Mouse (Mus musculus) cerebellum, adult (tissue): ENCODE measurements around the gene Mad2l1.
A peak's percentile ranks its signal among the peaks of the same experiment; 100 is the strongest.

Experiments
- ATAC-seq: cut with Nextera tagmentation; 2 replicates; pipeline ENCODE4 v1.9.2; 2017; ENCODE audit warnings: mild to moderate bottlenecking, moderate library complexity, mixed read lengths; ENCODE audit not compliant: insufficient number of reproducible peaks, low FRiP score, low TSS enrichment

Gene Mad2l1

GRCm38 (mm10) chr6:66535028-66535862, at the start of gene Mad2l1:
Gene Mad2l1, plus strand, starts transcription at chr6:66535390.
- ATAC-seq = peak; percentile 97

GRCm38 (mm10) chr6:66493685-66494084, 41.5 kb upstream of the Mad2l1 start:
- no peak for ATAC-seq

- ATAC-seq = no peak
These were observed 18.8 kb upstream of the Mad2l1 start for GRCm38 (mm10) chr6:66516368-66516767.

- ATAC-seq = no peak
These were observed 6.8 kb upstream of the Mad2l1 start for GRCm38 (mm10) chr6:66528386-66528785.

GRCm38 (mm10) chr6:66533241-66533640, 1.9 kb upstream of the Mad2l1 start:
- no peak for ATAC-seq

GRCm38 (mm10) chr6:66534366-66534941, 736 bp upstream of the Mad2l1 start:
- ATAC-seq = no peak

GRCm38 (mm10) chr6:66535966-66536365, 776 bp downstream of the Mad2l1 start:
- ATAC-seq = no peak

- ATAC-seq = no peak
These were observed 24.8 kb downstream of the Mad2l1 start, which contains the start of gene Vmn1r32 for GRCm38 (mm10) chr6:66559996-66560395. Gene Vmn1r32, minus strand, starts transcription at chr6:66560096.

GRCm38 (mm10) chr6:66595804-66596203, 60.6 kb downstream of the Mad2l1 start:
- no peak for ATAC-seq
